Mouse (Mus musculus): ENCODE measurements at regions not wholly inside any gene's neighbourhood (a gene's known extent, or its start where the extent isn't known, plus 50 kb on each side); places are given as distances from the start of the nearest gene placed in this dataset.

- no peak for DNase-seq
Observed at GRCm38 (mm10) chr2:167752805-167753556, 63.4 kb upstream of the Tmem189 start.

- DNase-seq: no peak
Observed at GRCm38 (mm10) chr2:167751585-167751984, 62.0 kb upstream of the Tmem189 start.

GRCm38 (mm10) chr2:167748297-167748696 lies 58.7 kb upstream of the Tmem189 start:
- no peak for DNase-seq

GRCm38 (mm10) chr2:167747164-167747843 lies 57.7 kb upstream of the Tmem189 start:
- no peak for DNase-seq

GRCm38 (mm10) chr2:167746344-167746743 lies 56.7 kb upstream of the Tmem189 start:
- DNase-seq: no peak

GRCm38 (mm10) chr2:167745409-167745808 lies 55.8 kb upstream of the Tmem189 start:
- no peak for DNase-seq

GRCm38 (mm10) chr2:167744080-167744479 lies 54.5 kb upstream of the Tmem189 start:
- no peak for DNase-seq

- DNase-seq: no peak
Observed at GRCm38 (mm10) chr2:167742479-167742878, 52.9 kb upstream of the Tmem189 start.

GRCm38 (mm10) chr2:167740516-167741189 lies 51.0 kb upstream of the Tmem189 start:
- DNase-seq: no peak
